Mouse (Mus musculus) stomach, postnatal 0 days (tissue): ENCODE data around the gene Usp43.
A peak's percentile ranks its signal among the peaks of the same experiment; 100 is the strongest.

Experiments
- CTCF ChIP-seq: IDR thresholded peaks from 2 replicates; pipeline ENCODE4 v1.5.1; 2016; ENCODE audit warnings: antibody characterized with exemption, low read depth, mild to moderate bottlenecking, moderate library complexity
- EP300 ChIP-seq: optimal IDR thresholded peaks from 2 replicates; pipeline ENCODE3; 2016; ENCODE audit warnings: antibody characterized with exemption

GRCm38 (mm10) chr11:67921827-67922754 lies at the start of gene Usp43:
- TF ChIP-seq CTCF, result peak; percentile 20; the same call in 1 of the 2 replicates
- TF ChIP-seq EP300, result no peak
